Mouse (Mus musculus): Measurements from ENCODE around the gene Add3.

Gene Add3

GRCm38 (mm10) chr19:53166367-53166766 lies 26.1 kb downstream of the Add3 start:
- peak; percentile 14 to 44 for DNase-seq

- DNase-seq: no peak
Measured at GRCm38 (mm10) chr19:53168576-53168975, 28.3 kb downstream of the Add3 start.

GRCm38 (mm10) chr19:53170651-53171050 lies 30.4 kb downstream of the Add3 start:
- no peak for DNase-seq

- DNase-seq: no peak
Measured at GRCm38 (mm10) chr19:53174034-53174433, 33.8 kb downstream of the Add3 start.

GRCm38 (mm10) chr19:53175550-53175949 lies 35.3 kb downstream of the Add3 start:
- DNase-seq: no peak

- no peak for DNase-seq
Measured at GRCm38 (mm10) chr19:53176518-53176917, 36.3 kb downstream of the Add3 start.

- DNase-seq: no peak
Measured at GRCm38 (mm10) chr19:53178611-53179528, 38.6 kb downstream of the Add3 start.

GRCm38 (mm10) chr19:53180168-53180803 lies 40.0 kb downstream of the Add3 start:
- DNase-seq: no peak

- DNase-seq: no peak
Measured at GRCm38 (mm10) chr19:53181003-53181861, 41.0 kb downstream of the Add3 start.

- no peak for DNase-seq
Measured at GRCm38 (mm10) chr19:53183620-53184019, 43.4 kb downstream of the Add3 start.

GRCm38 (mm10) chr19:53184216-53184615 lies 44.0 kb downstream of the Add3 start:
- DNase-seq: no peak

- DNase-seq: no peak
Measured at GRCm38 (mm10) chr19:53184911-53185310, 44.7 kb downstream of the Add3 start.

- no peak for DNase-seq
Measured at GRCm38 (mm10) chr19:53185486-53186134, 45.4 kb downstream of the Add3 start.

GRCm38 (mm10) chr19:53186456-53186855 lies 46.2 kb downstream of the Add3 start:
- no peak for DNase-seq

- no peak for DNase-seq
Measured at GRCm38 (mm10) chr19:53187533-53187932, 47.3 kb downstream of the Add3 start.

- DNase-seq: no peak
Measured at GRCm38 (mm10) chr19:53188186-53188585, 47.9 kb downstream of the Add3 start.

- no peak for DNase-seq
Measured at GRCm38 (mm10) chr19:53188724-53189220, 48.5 kb downstream of the Add3 start.

GRCm38 (mm10) chr19:53189736-53190135 lies 49.5 kb downstream of the Add3 start:
- DNase-seq: peak; percentile 42 to 56

GRCm38 (mm10) chr19:53190232-53190631 lies 50.0 kb downstream of the Add3 start:
- no peak for DNase-seq

GRCm38 (mm10) chr19:53191867-53192487 lies 51.7 kb downstream of the Add3 start:
- DNase-seq: no peak

GRCm38 (mm10) chr19:53193190-53193589 lies 52.9 kb downstream of the Add3 start:
- no peak for DNase-seq

Data from cerebellum, postnatal 14 days (tissue).